Mouse (Mus musculus) urinary bladder, adult 18-20 months (tissue): ENCODE data around the gene Minpp1.
A peak's percentile ranks its signal among the peaks of the same experiment; 100 is the strongest.

Experiments
- DNase-seq, 2 experiments: peaks; one replicate each; pipeline ENCODE4 v3.0.0; 2022; ENCODE audit warnings: low spot score in 2 of 2, mixed read lengths in 2 of 2

The Minpp1 gene

GRCm38 (mm10) chr19:32527139-32527538, 41.6 kb downstream of the Minpp1 start:
- DNase-seq: no peak

- no peak for DNase-seq
Measured at GRCm38 (mm10) chr19:32528723-32529122, 43.2 kb downstream of the Minpp1 start.

- no peak for DNase-seq
Measured at GRCm38 (mm10) chr19:32529252-32529942, 43.8 kb downstream of the Minpp1 start.

GRCm38 (mm10) chr19:32530296-32530695, 44.7 kb downstream of the Minpp1 start:
- DNase-seq: no peak

GRCm38 (mm10) chr19:32532331-32532730, 46.8 kb downstream of the Minpp1 start:
- no peak for DNase-seq

GRCm38 (mm10) chr19:32532737-32533505, 47.4 kb downstream of the Minpp1 start:
- DNase-seq: no peak

GRCm38 (mm10) chr19:32534887-32535286, 49.3 kb downstream of the Minpp1 start:
- DNase-seq: no peak

- DNase-seq: no peak
Measured at GRCm38 (mm10) chr19:32542784-32543490, 57.4 kb downstream of the Minpp1 start.

- DNase-seq: no peak
Measured at GRCm38 (mm10) chr19:32547396-32547795, 61.8 kb downstream of the Minpp1 start.

GRCm38 (mm10) chr19:32548202-32548601, 62.6 kb downstream of the Minpp1 start:
- DNase-seq: no peak

GRCm38 (mm10) chr19:32550446-32550845, 64.9 kb downstream of the Minpp1 start:
- no peak for DNase-seq

GRCm38 (mm10) chr19:32551442-32551841, 65.9 kb downstream of the Minpp1 start:
- DNase-seq: peak in 1 of 2 experiments; percentile 26

GRCm38 (mm10) chr19:32552106-32552505, 66.5 kb downstream of the Minpp1 start:
- DNase-seq: no peak

- DNase-seq: no peak
Measured at GRCm38 (mm10) chr19:32553310-32553709, 67.7 kb downstream of the Minpp1 start.

GRCm38 (mm10) chr19:32555257-32555656, 69.7 kb downstream of the Minpp1 start:
- no peak for DNase-seq
